Mouse (Mus musculus): ENCODE data around the gene Ccdc160. TPM values are rescaled to one million over a fixed set of nuclear protein-coding genes. Genes with fewer than 3 reads are reported as not detected.

The Ccdc160 gene
- 0.10 and 0.12 TPM in 2 replicates for polyA plus RNA-seq (2015; fragmentation: Nextera tagmentation; extraction: Ambion mirVana)

GRCm38 (mm10) chrX:52790980-52791593 lies at the start of gene Ccdc160:
Gene Ccdc160 (plus strand): TSS chrX:52791200.
- Histone ChIP-seq H3K36me3 (replicated peaks) (no peaks in the 10 kb centered on the region), H3K27ac (replicated peaks) (no peak within 1 kb of the TSS), H3K27me3 (no peaks in the 10 kb centered on the region), H3K9me3 (replicated peaks) (no peaks in the 10 kb centered on the region), H3K4me1 (replicated peaks) (no peaks in the 10 kb centered on the region), H3K4me2 (peak within 1 kb of the TSS; percentile 37), H3K9ac (no peak within 1 kb of the TSS), H3K4me3 (replicated peaks) (peak within 1 kb of the TSS; percentile 18; the same call in 1 of the 2 replicates)
- WGBS (ENCODE audit: insufficient replicate concordance) = 20% methylated on average over 26 of the region's 26 CpGs
- no peak for ATAC-seq (ENCODE audit: insufficient read depth)

DNA sequence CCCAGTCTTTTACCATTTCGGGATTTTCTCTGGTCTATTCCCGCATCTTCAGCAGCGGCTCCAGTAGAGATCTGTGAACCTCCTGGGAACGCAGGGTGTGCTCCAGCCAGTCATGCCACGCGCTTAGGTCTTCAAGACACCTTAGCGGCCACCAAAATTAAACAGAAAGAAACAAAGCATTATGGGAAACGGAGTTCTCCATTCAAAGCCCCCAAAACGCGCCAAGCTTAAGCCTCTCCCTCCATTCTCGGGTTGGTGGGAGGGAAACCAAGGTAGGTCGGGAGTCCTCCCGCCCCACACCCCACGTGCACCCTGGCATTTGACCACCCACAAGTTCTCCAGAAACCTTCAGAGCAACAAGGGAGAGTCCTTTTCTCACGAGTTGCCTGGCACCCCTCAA lies 47.2 kb upstream of the Ccdc160 start:
- no peak overlapping the region for H3K9ac ChIP-seq
- WGBS (ENCODE audit: insufficient replicate concordance) = 11% methylated on average over 15 of the region's 15 CpGs
- H3K4me2 ChIP-seq = peak overlapping the region; percentile 61
- peaks cover 34% of the 10 kb centered on the region for H3K27me3 ChIP-seq
- H3K27ac ChIP-seq (replicated peaks) = no peak overlapping the region
- H3K4me1 ChIP-seq (replicated peaks) = no peaks in the 10 kb centered on the region
- H3K4me3 ChIP-seq (replicated peaks) = peak overlapping the region; percentile 34
- no peaks in the 10 kb centered on the region for H3K9me3 ChIP-seq (replicated peaks)
- H3K36me3 ChIP-seq (replicated peaks) = no peaks in the 10 kb centered on the region
- ATAC-seq (ENCODE audit: insufficient read depth) = no peak

GRCm38 (mm10) chrX:52744201-52745051 lies 46.6 kb upstream of the Ccdc160 start:
- Histone ChIP-seq H3K36me3 (replicated peaks) (no peaks in the 10 kb centered on the region), H3K9ac (no peak overlapping the region), H3K27ac (replicated peaks) (no peak overlapping the region), H3K27me3 (peaks cover 34% of the 10 kb centered on the region), H3K4me2 (peak overlapping the region; percentile 61), H3K4me1 (replicated peaks) (no peaks in the 10 kb centered on the region), H3K4me3 (replicated peaks) (peak overlapping the region; percentile 34), H3K9me3 (replicated peaks) (no peaks in the 10 kb centered on the region)
- ATAC-seq (ENCODE audit: insufficient read depth) = no peak
- WGBS (ENCODE audit: insufficient replicate concordance) = 14% methylated on average over 50 of the region's 50 CpGs

DNA sequence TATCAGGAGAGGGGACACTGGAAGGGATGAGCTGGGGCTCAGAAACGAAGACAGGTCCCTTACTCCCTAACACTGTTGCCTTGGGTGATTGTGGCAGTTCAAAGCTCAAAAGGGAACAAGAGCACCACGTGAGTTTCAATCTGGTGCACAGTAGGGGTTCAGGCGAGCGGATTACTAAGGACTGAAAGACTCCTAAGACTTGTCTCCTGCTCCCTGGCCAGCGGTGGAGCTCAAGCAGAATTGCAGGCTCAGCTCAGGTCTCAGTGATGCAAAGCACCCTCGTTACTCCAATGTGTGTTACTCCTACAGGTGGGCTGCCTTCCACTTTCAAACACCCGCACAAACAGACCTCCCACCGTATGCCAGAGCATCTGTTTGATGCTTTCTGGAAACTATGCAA lies 45.5 kb upstream of the Ccdc160 start:
- H3K4me1 ChIP-seq (replicated peaks) = no peaks in the 10 kb centered on the region
- no peak overlapping the region for H3K4me3 ChIP-seq (replicated peaks)
- peaks cover 34% of the 10 kb centered on the region for H3K27me3 ChIP-seq
- H3K27ac ChIP-seq (replicated peaks) = no peak overlapping the region
- ATAC-seq (ENCODE audit: insufficient read depth) = no peak
- no peaks in the 10 kb centered on the region for H3K36me3 ChIP-seq (replicated peaks)
- H3K9me3 ChIP-seq (replicated peaks) = no peaks in the 10 kb centered on the region
- H3K4me2 ChIP-seq = 0 out of 2 replicates have a peak overlapping the region, but pooled peaks have one; percentile 61
- no peak overlapping the region for H3K9ac ChIP-seq
- 7% methylated on average over 8 of the region's 8 CpGs for WGBS (ENCODE audit: insufficient replicate concordance)

GRCm38 (mm10) chrX:52745917-52746316 lies 45.1 kb upstream of the Ccdc160 start:
- no peaks in the 10 kb centered on the region for H3K9me3 ChIP-seq (replicated peaks)
- no peak for ATAC-seq (ENCODE audit: insufficient read depth)
- no peaks in the 10 kb centered on the region for H3K4me1 ChIP-seq (replicated peaks)
- peaks cover 34% of the 10 kb centered on the region for H3K27me3 ChIP-seq
- 15% methylated on average over 10 of the region's 10 CpGs for WGBS (ENCODE audit: insufficient replicate concordance)
- no peak overlapping the region for H3K27ac ChIP-seq (replicated peaks)
- H3K4me2 ChIP-seq = 0 out of 2 replicates have a peak overlapping the region, but pooled peaks have one; percentile 3
- H3K36me3 ChIP-seq (replicated peaks) = no peaks in the 10 kb centered on the region
- no peak overlapping the region for H3K9ac ChIP-seq
- H3K4me3 ChIP-seq (replicated peaks) = no peak overlapping the region

GRCm38 (mm10) chrX:52746849-52747248 lies 44.2 kb upstream of the Ccdc160 start:
- H3K9me3 ChIP-seq (replicated peaks) = no peaks in the 10 kb centered on the region
- no peak overlapping the region for H3K4me2 ChIP-seq
- H3K4me1 ChIP-seq (replicated peaks) = no peaks in the 10 kb centered on the region
- H3K27ac ChIP-seq (replicated peaks) = no peak overlapping the region
- no peak for ATAC-seq (ENCODE audit: insufficient read depth)
- peaks cover 34% of the 10 kb centered on the region for H3K27me3 ChIP-seq
- WGBS (ENCODE audit: insufficient replicate concordance) = 71% methylated on average over 1 of the region's 1 CpGs
- no peaks in the 10 kb centered on the region for H3K36me3 ChIP-seq (replicated peaks)
- H3K4me3 ChIP-seq (replicated peaks) = no peak overlapping the region
- no peak overlapping the region for H3K9ac ChIP-seq

DNA sequence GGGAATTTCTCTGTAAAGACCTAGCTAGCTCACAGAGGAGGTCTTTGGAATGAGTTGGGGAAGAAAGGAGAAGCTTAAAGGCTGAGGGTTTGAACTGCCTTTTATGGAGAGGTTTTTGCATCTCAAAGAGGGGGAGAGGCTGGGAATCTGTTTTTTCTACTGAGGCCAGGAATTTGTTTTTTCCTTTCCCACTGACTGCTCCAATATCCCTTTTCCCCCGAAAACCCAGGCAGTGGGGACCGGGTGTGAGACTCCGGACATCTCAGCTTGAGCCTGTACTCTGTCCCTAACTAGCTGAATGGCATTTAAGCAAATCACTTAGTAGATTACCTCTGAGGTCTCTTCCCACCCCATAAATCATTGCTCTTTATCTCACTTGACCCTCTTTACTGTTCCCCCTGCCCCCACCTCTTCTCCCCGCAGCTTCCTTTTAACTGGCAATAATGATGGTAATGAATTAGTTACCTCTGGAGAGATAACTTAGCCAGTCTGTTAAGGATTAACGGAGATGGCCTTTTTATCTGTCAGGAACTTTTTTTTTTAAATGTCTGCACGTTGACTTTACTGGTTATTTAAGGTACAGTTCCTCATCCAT lies 37.4 kb upstream of the Ccdc160 start:
- Histone ChIP-seq H3K36me3 (replicated peaks) (no peaks in the 10 kb centered on the region), H3K4me2 (no peak overlapping the region), H3K9me3 (replicated peaks) (no peaks in the 10 kb centered on the region), H3K9ac (no peak overlapping the region), H3K27me3 (peaks cover 4% of the 10 kb centered on the region; the same call in 1 of the 2 replicates), H3K27ac (replicated peaks) (no peak overlapping the region), H3K4me3 (replicated peaks) (no peak overlapping the region), H3K4me1 (replicated peaks) (no peaks in the 10 kb centered on the region)
- no peak for ATAC-seq (ENCODE audit: insufficient read depth)
- 12% methylated on average over 6 of the region's 6 CpGs for WGBS (ENCODE audit: insufficient replicate concordance)

GRCm38 (mm10) chrX:52757164-52757563 lies 33.8 kb upstream of the Ccdc160 start:
- no peak overlapping the region for H3K27ac ChIP-seq (replicated peaks)
- no peak overlapping the region for H3K4me2 ChIP-seq
- H3K4me3 ChIP-seq (replicated peaks) = no peak overlapping the region
- no peaks in the 10 kb centered on the region for H3K9me3 ChIP-seq (replicated peaks)
- no peak overlapping the region for H3K9ac ChIP-seq
- no peaks in the 10 kb centered on the region for H3K36me3 ChIP-seq (replicated peaks)
- peaks cover 4% of the 10 kb centered on the region; the same call in 1 of the 2 replicates for H3K27me3 ChIP-seq
- WGBS (ENCODE audit: insufficient replicate concordance) = 45% methylated on average over 3 of the region's 3 CpGs
- no peaks in the 10 kb centered on the region for H3K4me1 ChIP-seq (replicated peaks)
- no peak for ATAC-seq (ENCODE audit: insufficient read depth)

DNA sequence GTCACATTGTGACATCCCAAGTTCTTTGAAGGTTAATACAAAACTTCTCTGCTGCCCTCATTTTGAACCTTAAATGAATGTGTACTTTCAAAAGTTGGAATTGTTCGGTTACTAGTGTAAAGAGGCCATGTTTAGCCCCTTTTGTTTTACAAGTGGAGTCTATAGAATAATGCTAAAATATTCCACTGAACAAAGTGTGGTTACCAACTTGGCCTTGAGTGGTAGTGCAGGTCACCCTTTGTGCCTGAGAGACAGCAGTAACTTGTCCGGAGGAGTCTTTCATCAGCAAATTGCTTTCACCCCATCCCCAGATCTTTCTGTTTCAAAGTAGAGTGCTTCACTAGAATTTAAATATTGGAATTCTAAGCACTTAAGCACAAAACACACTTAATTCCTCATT lies 31.8 kb upstream of the Ccdc160 start:
- 84% methylated on average over 2 of the region's 2 CpGs for WGBS (ENCODE audit: insufficient replicate concordance)
- no peaks in the 10 kb centered on the region for H3K27me3 ChIP-seq

DNA sequence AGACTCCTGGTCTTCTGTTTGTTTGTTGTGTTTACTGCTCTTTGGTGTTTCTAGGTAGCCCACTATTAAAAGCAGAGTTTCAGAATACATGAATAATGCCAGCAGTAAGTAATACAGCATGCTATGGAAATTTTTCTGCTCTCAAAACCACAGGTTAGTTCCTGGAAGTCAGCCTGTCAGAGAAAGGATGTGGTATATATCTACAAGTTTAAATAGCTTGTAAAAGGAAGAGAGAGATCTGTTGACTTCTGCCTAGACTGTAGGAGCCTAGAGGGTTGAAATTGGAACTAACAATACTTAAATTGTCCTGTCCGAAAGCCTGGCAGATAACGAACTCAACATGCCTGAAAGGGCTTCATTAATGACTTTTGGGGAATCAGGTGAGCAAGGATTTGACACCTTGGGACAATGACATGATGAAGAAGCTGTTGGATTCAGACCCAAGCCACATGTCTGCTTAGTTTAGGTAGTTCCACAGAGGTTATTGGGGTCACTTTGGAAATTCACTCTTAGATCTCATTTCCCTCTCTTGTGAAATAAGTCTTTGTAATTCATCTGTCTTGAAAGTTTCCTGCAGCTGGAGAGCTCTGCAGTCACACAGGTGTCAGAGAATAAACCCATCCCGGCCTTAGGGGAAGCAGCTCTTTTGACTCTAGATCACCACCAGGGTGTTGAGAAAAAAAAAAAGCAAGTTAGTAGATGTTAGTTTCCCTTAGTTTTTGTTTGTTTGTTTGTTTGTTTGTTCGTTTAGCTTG lies 30.6 kb upstream of the Ccdc160 start:
- Histone ChIP-seq H3K9ac (no peak overlapping the region), H3K27me3 (no peaks in the 10 kb centered on the region), H3K4me1 (replicated peaks) (no peaks in the 10 kb centered on the region), H3K27ac (replicated peaks) (no peak overlapping the region), H3K9me3 (replicated peaks) (no peaks in the 10 kb centered on the region), H3K4me2 (no peak overlapping the region), H3K36me3 (replicated peaks) (no peaks in the 10 kb centered on the region), H3K4me3 (replicated peaks) (no peak overlapping the region)
- 36% methylated on average over 4 of the region's 4 CpGs for WGBS (ENCODE audit: insufficient replicate concordance)
- no peak for ATAC-seq (ENCODE audit: insufficient read depth)

More for the DNA sequence above, 31.8 kb upstream of the Ccdc160 start:
- Histone ChIP-seq H3K4me3 (replicated peaks) (no peak overlapping the region), H3K9ac (no peak overlapping the region), H3K36me3 (replicated peaks) (no peaks in the 10 kb centered on the region), H3K4me1 (replicated peaks) (no peaks in the 10 kb centered on the region), H3K4me2 (no peak overlapping the region), H3K27ac (replicated peaks) (no peak overlapping the region), H3K9me3 (replicated peaks) (no peaks in the 10 kb centered on the region)
- ATAC-seq (ENCODE audit: insufficient read depth) = no peak

Data from liver, embryonic 15.5 days (tissue).